Mouse (Mus musculus): ENCODE measurements around the gene Snx9.

Gene Snx9

GRCm38 (mm10) chr17:5886943-5887800 is 46.0 kb downstream of the Snx9 start:
- DNase-seq = no peak

DNA sequence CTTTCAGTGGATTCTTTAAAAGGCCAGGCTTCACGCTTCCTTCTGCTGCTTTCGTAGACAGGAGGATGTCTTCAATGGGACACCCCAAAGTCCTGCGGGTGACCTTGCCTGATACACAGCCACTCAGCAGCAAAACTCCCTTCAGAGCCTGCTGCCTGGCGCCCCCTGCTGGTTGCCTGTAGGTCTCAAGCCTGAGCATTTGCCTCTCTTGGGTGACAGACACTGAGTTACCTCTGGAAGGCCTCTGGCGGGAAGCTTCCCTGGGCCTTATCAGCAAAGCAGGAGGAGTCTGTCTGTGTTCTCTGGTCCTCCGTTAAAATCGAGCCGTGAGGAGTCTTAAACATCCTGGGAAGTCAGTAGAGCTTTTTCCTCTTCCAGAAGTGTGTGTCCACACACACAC is 49.3 kb downstream of the Snx9 start:
- peak; percentile 82 for DNase-seq

DNA sequence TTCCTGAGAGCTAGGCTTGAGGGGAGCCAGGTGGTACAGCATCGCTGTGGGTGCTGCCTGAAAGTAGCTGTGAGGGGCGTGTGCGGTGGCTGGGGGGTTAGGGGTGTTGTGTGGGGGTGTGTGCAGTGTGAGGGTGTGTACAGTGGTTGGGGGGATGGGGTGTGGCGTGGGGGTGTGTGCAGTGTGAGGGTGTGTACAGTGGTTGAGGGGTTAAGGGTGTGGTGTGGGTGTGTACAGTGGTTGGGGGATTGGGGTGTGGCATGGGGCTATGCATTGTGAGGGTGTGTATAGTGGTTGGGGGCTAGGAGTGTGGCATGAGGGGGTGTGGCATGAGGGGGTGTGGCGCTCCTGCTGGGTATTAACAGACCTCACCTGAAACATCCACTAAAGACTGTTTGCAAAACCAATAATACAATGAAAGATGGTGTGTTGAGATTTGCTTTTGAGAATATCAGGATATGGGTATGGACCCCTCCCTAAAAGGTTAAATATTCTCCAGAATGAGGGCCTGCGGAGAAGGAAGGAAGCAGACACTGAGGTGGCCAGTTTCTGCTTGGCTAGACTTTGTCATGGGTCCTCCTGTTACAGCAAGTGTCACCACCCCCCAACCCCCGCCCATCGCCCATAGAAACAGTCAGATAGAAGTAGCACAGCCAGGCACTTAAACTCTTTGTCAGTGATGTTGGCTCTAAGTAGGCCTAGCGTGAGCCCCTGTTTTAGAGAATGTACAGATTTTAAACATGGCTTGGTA is 51.0 kb downstream of the Snx9 start:
- no peak for DNase-seq

- DNase-seq = no peak
These were observed 52.0 kb downstream of the Snx9 start for GRCm38 (mm10) chr17:5893092-5893491.

DNA sequence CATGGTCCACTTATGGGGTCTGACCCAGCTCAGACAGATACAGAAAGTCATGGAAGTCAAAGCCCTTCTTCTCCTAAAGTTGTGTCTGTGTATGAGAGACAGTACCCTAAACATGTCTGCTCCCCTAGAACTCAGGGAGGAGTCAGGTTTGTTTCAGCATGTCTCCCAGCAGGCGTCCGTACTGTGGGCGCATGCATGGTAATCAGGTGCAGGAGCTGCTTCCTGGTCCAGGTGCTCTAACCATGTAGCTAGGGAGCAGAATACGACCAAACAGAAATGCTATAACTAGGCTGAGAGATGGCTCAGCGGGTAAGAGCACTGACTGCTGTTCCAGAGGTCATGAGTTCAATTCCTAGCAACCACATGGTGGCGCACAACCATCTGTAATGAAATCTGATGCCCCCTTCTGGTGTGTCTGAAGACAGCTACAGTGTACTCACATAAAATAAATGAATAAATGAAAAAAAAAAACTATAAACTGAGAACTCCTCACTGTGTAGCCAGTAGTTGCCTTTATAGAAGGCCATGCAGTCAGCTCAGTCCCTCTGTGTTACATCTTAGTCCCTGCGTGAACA is 52.5 kb downstream of the Snx9 start:
- DNase-seq = no peak

GRCm38 (mm10) chr17:5896066-5896465 is 54.9 kb downstream of the Snx9 start:
- DNase-seq = no peak

DNA sequence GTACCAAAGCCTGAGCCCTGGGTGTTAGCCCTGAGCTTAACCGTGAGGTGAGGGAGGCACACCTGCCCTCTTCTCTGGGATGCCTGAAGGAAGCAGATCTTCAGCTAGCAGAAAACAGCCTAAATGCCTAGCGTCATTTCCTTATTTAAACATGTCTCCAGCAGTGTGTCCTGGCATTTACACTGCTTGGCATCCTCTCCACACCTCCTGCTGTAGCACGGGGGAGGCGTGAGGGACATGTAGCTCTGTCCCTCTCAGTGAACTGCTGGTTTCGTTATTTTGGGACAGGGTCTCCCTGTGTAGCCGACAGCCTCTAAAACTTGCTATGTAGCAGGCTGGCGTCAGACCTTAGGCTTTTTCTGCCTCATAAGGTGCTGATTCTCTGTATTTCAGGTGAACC is 55.5 kb downstream of the Snx9 start:
- no peak for DNase-seq

- no peak for DNase-seq
These were observed 56.4 kb downstream of the Snx9 start for GRCm38 (mm10) chr17:5897326-5898200.

DNA sequence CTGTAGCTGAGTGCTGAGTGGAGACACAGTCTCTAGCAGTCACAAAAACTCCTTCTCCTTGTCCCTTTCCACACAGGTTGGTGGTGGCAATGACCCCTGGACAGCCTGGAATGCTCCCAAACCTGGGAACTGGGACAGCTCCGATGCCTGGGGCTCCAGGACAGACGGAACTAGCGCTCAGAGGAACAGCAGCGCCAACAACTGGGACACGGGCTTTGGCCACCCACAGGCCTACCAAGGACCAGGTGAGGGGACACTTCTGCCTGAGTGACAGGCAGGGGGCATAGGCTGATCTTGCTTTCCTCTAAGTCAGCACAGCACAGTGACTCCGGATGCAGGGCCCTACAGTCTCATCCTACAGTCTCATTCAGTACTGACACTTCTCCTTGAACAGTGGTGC is 58.1 kb downstream of the Snx9 start:
- no peak for DNase-seq

DNA sequence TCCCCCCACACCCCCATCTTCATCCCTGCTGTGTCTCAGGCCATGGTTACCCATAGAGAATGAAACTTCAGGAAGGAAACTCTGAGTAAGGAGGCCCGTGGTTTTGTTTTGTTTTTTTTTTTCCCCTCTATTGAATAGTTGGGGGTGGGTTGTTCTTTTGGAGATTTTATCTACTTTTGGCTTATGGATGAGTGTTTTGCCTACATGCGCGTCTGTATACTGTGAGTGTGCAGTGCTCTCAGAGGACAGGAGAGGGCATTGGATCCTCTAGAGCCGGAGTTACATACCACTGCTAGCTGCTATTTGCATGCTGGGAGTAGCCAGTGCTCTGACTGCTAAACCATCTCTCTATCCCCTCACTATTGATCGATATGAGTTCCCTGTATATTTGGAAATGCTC is 60.3 kb downstream of the Snx9 start:
- DNase-seq = no peak

- no peak for DNase-seq
These were observed 62.6 kb downstream of the Snx9 start for GRCm38 (mm10) chr17:5903630-5904301.

DNA sequence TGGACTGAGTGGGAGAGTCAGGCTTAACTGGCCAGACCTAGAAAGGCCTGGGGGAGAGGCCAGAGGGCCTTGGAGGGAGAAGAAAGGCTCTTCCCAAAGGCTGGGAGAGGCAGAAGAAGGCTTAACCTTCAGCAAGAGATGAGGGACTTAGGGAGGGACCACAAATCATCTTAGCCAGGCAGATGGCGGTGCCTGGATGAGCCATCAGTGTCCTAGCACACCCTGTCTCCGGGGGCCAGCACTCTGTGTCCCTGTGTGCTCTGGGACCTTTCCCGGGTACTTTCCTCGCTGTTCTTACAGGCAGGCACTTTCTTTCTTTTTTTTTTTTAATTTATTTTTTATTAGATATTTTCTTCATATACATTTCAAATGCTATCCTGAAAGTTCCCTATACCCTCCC is 68.6 kb downstream of the Snx9 start:
- DNase-seq = no peak

DNA sequence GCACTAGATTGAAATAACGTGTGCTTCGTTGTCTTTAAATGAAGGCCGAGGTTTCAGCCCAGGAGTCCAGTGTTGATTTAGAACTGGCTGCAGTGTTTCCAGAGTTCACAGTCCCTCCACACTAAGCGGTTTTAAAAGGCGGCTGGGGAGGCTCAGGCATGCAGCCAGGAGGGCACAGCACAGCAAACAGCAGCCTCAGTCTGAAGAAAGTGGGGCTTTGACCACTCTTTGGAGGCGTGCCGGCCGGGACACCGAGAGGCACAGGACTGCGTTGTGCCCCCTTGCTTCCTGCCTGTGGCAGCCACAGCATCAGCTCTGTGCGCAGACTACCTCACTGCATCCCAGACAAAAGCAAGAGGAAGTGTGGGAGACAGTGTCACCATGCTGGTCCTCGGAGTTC is 70.5 kb downstream of the Snx9 start:
- peak; percentile 51 for DNase-seq

GRCm38 (mm10) chr17:5912797-5913196 is 71.7 kb downstream of the Snx9 start:
- DNase-seq = no peak

DNA sequence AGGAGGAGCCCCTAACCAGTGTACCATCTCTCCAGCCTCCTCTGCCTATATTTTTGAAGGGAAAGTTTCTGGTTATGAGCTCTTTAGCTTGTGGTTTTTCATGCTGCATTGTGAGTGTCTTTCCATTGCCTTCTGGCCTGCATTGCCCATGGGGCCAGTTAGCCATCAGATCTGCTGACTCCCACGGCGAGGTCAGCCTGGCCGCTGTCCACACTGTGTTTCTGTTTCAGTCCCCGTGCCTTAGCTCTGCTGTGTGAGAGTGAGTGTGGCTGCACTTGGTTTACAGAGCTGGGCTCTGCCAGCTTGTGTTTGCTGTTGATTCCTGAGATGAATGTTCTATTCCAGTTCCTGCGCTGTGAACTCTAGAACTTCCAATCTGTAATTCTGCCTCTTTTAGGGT is 73.1 kb downstream of the Snx9 start:
- DNase-seq = no peak

- DNase-seq = no peak
These were observed 80.8 kb downstream of the Snx9 start for GRCm38 (mm10) chr17:5921954-5922353.

DNA sequence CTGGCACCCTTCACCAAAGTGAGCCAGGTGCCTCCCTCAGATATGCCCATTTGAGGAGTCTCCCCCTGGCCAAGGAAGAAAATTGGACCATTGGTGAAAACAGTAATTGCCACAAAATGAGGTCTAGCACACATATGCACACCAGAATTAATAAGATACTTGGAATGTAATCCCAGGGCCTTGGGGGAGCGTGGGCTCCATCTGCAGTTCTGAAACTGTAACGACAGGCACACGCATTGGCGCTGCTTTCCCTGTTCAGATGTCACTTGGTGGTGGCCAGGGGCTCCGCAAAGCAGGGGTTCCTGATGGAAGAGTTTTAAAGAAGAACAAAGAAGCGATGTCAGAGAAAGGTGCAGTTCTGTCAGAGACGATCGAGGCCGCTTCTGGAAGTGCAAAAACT is 82.2 kb downstream of the Snx9 start:
- DNase-seq = peak; percentile 52

DNA sequence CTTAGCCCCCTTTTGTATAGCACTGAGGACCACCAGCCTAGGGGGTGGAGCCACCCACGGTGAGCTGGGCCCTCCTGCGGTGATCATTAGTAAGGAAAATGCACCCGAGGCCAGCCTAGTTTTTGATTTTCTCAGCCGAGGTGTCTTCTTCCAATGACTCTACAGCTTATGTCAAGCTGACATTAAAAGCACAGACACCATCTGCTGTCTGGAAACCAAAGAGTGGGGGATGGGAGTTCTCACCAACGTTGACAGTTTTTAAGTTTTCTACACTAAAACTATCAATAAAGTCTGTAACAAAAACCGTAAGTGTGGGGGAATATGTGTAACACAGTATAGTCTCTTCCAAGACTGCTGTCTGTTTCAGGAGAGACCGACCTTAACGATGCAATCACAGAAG is 83.1 kb downstream of the Snx9 start:
- DNase-seq = no peak

DNA sequence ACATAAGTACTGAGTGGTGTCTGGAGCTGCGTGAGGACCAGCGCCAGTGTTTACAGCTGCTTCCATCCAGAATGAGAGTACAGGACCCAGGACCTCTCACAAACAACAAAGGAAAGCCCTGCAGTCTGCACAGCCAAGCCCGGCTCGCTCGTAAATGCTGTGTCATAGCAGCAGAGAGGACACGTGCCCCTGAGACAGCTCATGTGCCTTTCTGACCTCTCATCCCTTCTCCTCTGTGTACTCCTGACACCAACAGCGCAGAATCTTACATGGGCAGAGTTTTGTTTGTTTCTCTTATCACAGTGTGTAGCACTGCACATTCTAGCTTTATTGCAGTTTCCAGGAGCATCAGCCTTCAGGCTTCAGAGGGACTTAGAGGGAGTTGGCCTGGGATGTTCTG is 85.6 kb downstream of the Snx9 start:
- DNase-seq = no peak

DNA sequence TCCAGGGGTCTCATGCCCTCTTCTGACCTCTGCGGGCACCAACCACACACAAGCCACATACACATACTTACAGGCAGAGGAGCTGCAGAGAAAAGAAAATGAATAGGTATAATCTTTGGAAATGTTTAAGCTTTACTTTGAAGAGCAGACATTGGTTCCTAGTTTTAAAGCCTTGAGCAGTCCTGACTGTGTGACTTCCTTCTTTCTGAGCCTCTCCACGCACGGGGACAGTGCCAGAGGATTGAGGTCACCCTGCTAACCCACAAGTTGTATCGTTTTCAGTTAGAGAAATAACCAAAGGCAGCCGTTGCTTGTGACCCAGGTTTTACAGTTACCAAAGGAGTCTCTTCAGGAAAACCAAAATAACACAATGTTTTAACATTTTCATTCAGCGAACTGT is 87.9 kb downstream of the Snx9 start:
- no peak for DNase-seq

DNA sequence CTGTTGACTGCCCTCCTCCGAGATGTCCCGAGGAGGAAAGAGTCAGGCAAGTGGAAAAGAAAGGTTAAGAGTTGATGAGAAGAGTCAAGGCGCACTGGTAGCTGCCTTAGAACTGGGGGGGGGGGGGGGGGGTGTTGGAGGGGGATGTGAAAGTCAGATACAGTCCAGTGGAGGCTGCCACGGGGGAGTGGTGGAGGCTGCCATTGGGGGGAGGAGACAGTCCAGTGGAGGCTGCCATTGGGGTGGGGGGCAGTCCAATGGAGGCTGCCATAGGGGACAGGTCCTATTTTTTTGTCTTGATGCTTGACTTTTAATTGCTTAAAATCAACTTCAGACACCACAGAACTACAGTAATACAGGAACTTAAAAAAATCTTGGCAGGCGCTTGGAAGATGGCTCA is 91.0 kb downstream of the Snx9 start:
- DNase-seq = no peak

DNA sequence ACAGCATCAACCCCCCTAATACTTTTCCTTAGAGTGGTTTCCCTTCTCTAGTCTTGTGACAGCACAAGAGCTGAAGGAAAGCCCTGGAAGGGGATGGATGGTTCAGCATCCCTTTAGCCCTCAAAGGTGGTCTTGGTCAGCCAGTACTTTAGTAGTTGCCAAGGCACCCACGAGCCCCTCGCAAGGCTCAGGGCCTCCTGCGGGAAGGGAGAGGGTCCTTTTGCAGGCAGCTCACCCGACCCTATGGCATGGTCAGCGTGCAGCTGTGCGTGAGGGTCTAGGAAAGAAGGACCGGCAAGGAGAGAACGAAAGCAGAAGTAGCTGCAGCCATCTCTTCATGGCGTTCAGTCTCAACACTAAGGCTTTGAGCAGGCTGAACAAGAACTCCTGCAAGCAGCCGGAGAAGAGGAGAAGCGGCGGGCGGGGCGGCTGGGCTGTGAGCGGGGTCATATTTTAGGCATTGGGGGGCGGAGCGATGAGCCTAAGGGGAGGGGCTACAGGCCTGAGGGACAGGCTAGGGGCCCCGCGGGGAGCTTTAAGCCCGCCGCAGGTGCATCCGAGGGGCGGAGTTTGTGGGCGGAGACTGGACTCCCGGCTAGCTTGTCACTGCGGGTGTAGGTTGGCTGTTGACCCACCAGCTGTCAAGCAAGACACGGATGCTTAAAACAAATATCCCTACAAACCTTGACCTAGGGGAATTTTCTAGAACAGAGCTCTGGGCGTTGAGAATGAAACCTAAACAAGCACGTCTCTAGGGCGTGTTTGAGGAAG is 93.6 kb downstream of the Snx9 start:
- DNase-seq = peak; percentile 51

All from right cerebral cortex, postnatal 14 days (tissue).